Mouse (Mus musculus): ENCODE results near the gene Rbm26. TPM values are rescaled to one million over a fixed set of nuclear protein-coding genes. Genes with fewer than 3 reads are reported as not detected.

Gene Rbm26
- polyA plus RNA-seq, 1 experiment: 27.3 TPM

- Histone ChIP-seq H3K4me3 (ENCODE audit: control insufficient read depth, insufficient read depth, low read length) (no peak overlapping the region), H3K4me1 (replicated peaks; ENCODE audit: control insufficient read depth, insufficient read depth, low read length) (no peaks in the 10 kb centered on the region), H3K27me3 (ENCODE audit: control insufficient read depth, insufficient read depth, low read length) (no peaks in the 10 kb centered on the region), H3K27ac (ENCODE audit: control insufficient read depth, insufficient read depth, low read length) (no peak overlapping the region), H3K36me3 (ENCODE audit: control insufficient read depth, insufficient read depth, low read length) (no peaks in the 10 kb centered on the region)
- TF ChIP-seq POLR2A (IDR thresholded peaks at IDR 0.05; ENCODE audit: control insufficient read depth, extremely low read depth, insufficient read depth, low read length, poor library complexity): no peak
- no peak for TF ChIP-seq CTCF (IDR thresholded peaks at IDR 0.05; ENCODE audit: borderline replicate concordance, control insufficient read depth, extremely low read depth, insufficient read depth, low read length, poor library complexity)
- 85% methylated on average over 8 of the region's 8 CpGs for WGBS
- no peak for DNase-seq
These were observed 92.3 kb downstream of the Rbm26 start for GRCm38 (mm10) chr14:105084757-105085330.

- no peak overlapping the region for H3K27ac ChIP-seq (ENCODE audit: control insufficient read depth, insufficient read depth, low read length)
- WGBS: 90% methylated on average over 11 of the region's 11 CpGs
These were observed 93.0 kb downstream of the Rbm26 start for GRCm38 (mm10) chr14:105084106-105084505.

GRCm38 (mm10) chr14:105074776-105075175 lies 102.4 kb downstream of the Rbm26 start:
- Histone ChIP-seq H3K4me1 (replicated peaks; ENCODE audit: control insufficient read depth, insufficient read depth, low read length) (no peaks in the 10 kb centered on the region), H3K4me3 (ENCODE audit: control insufficient read depth, insufficient read depth, low read length) (no peak overlapping the region), H3K27ac (ENCODE audit: control insufficient read depth, insufficient read depth, low read length) (no peak overlapping the region), H3K36me3 (ENCODE audit: control insufficient read depth, insufficient read depth, low read length) (no peaks in the 10 kb centered on the region), H3K27me3 (ENCODE audit: control insufficient read depth, insufficient read depth, low read length) (no peaks in the 10 kb centered on the region)
- 95% methylated on average over 2 of the region's 2 CpGs for WGBS
- no peak for DNase-seq
- TF ChIP-seq POLR2A (IDR thresholded peaks at IDR 0.05; ENCODE audit: control insufficient read depth, extremely low read depth, insufficient read depth, low read length, poor library complexity) (no peak), CTCF (IDR thresholded peaks at IDR 0.05; ENCODE audit: borderline replicate concordance, control insufficient read depth, extremely low read depth, insufficient read depth, low read length, poor library complexity) (no peak)

More at GRCm38 (mm10) chr14:105084106-105084505, 93.0 kb downstream of the Rbm26 start:
- Histone ChIP-seq H3K4me3 (ENCODE audit: control insufficient read depth, insufficient read depth, low read length) (no peak overlapping the region), H3K36me3 (ENCODE audit: control insufficient read depth, insufficient read depth, low read length) (no peaks in the 10 kb centered on the region), H3K27me3 (ENCODE audit: control insufficient read depth, insufficient read depth, low read length) (no peaks in the 10 kb centered on the region), H3K4me1 (replicated peaks; ENCODE audit: control insufficient read depth, insufficient read depth, low read length) (no peaks in the 10 kb centered on the region)
- no peak for TF ChIP-seq POLR2A (IDR thresholded peaks at IDR 0.05; ENCODE audit: control insufficient read depth, extremely low read depth, insufficient read depth, low read length, poor library complexity)
- TF ChIP-seq CTCF (IDR thresholded peaks at IDR 0.05; ENCODE audit: borderline replicate concordance, control insufficient read depth, extremely low read depth, insufficient read depth, low read length, poor library complexity): no peak
- no peak for DNase-seq

- Histone ChIP-seq H3K36me3 (ENCODE audit: control insufficient read depth, insufficient read depth, low read length) (no peaks in the 10 kb centered on the region), H3K4me3 (ENCODE audit: control insufficient read depth, insufficient read depth, low read length) (no peak overlapping the region), H3K4me1 (replicated peaks; ENCODE audit: control insufficient read depth, insufficient read depth, low read length) (no peaks in the 10 kb centered on the region), H3K27ac (ENCODE audit: control insufficient read depth, insufficient read depth, low read length) (no peak overlapping the region), H3K27me3 (ENCODE audit: control insufficient read depth, insufficient read depth, low read length) (no peaks in the 10 kb centered on the region)
- WGBS: 94% methylated on average over 7 of the region's 7 CpGs
- no peak for DNase-seq
- no peak for TF ChIP-seq CTCF (IDR thresholded peaks at IDR 0.05; ENCODE audit: borderline replicate concordance, control insufficient read depth, extremely low read depth, insufficient read depth, low read length, poor library complexity)
- no peak for TF ChIP-seq POLR2A (IDR thresholded peaks at IDR 0.05; ENCODE audit: control insufficient read depth, extremely low read depth, insufficient read depth, low read length, poor library complexity)
These were observed 102.8 kb downstream of the Rbm26 start for GRCm38 (mm10) chr14:105074376-105074775.

- no peaks in the 10 kb centered on the region for H3K36me3 ChIP-seq (ENCODE audit: control insufficient read depth, insufficient read depth, low read length)
- TF ChIP-seq CTCF (IDR thresholded peaks at IDR 0.05; ENCODE audit: borderline replicate concordance, control insufficient read depth, extremely low read depth, insufficient read depth, low read length, poor library complexity): no peak
- no peak for TF ChIP-seq POLR2A (IDR thresholded peaks at IDR 0.05; ENCODE audit: control insufficient read depth, extremely low read depth, insufficient read depth, low read length, poor library complexity)
- no peaks in the 10 kb centered on the region for H3K27me3 ChIP-seq (ENCODE audit: control insufficient read depth, insufficient read depth, low read length)
- WGBS: 73% methylated on average over 14 of the region's 14 CpGs
- H3K4me1 ChIP-seq (replicated peaks; ENCODE audit: control insufficient read depth, insufficient read depth, low read length): no peaks in the 10 kb centered on the region
- no peak overlapping the region for H3K27ac ChIP-seq (ENCODE audit: control insufficient read depth, insufficient read depth, low read length)
- no peak overlapping the region for H3K4me3 ChIP-seq (ENCODE audit: control insufficient read depth, insufficient read depth, low read length)
- DNase-seq: no peak
These were observed 106.1 kb downstream of the Rbm26 start for GRCm38 (mm10) chr14:105071010-105071509.

GRCm38 (mm10) chr14:105070258-105071009 lies 106.7 kb downstream of the Rbm26 start:
- TF ChIP-seq CTCF (IDR thresholded peaks at IDR 0.05; ENCODE audit: borderline replicate concordance, control insufficient read depth, extremely low read depth, insufficient read depth, low read length, poor library complexity) (no peak), POLR2A (IDR thresholded peaks at IDR 0.05; ENCODE audit: control insufficient read depth, extremely low read depth, insufficient read depth, low read length, poor library complexity) (no peak)
- H3K27ac ChIP-seq (ENCODE audit: control insufficient read depth, insufficient read depth, low read length): no peak overlapping the region
- no peak for DNase-seq
- H3K36me3 ChIP-seq (ENCODE audit: control insufficient read depth, insufficient read depth, low read length): no peaks in the 10 kb centered on the region
- no peaks in the 10 kb centered on the region for H3K4me1 ChIP-seq (replicated peaks; ENCODE audit: control insufficient read depth, insufficient read depth, low read length)
- H3K27me3 ChIP-seq (ENCODE audit: control insufficient read depth, insufficient read depth, low read length): no peaks in the 10 kb centered on the region
- 88% methylated on average over 11 of the region's 11 CpGs for WGBS
- H3K4me3 ChIP-seq (ENCODE audit: control insufficient read depth, insufficient read depth, low read length): no peak overlapping the region
